Mouse (Mus musculus) cerebellum, adult 2 months (tissue): ENCODE measurements around the gene Klhl32.

Source experiments
- CTCF ChIP-seq: fragments of 200-500 bp; IDR thresholded peaks from 2 replicates; pipeline ENCODE4 v1.5.1; 2011; ENCODE audit warnings: low read depth, mild to moderate bottlenecking, control low read depth, low read length, moderate library complexity, borderline replicate concordance; ENCODE audit not compliant: insufficient read depth
- POLR2A ChIP-seq: fragments of 200-500 bp; IDR thresholded peaks from 2 replicates; pipeline ENCODE4 v1.6.1; 2011; ENCODE audit warnings: low read length, control low read depth, borderline replicate concordance; ENCODE audit not compliant: insufficient read depth

- TF ChIP-seq CTCF (no peak), POLR2A (no peak)
Observed at GRCm38 (mm10) chr4:24894625-24895024, 43.7 kb upstream of the Klhl32 start.
